Mouse (Mus musculus): ENCODE results near the gene Gm17374. TPM values are rescaled to one million over a fixed set of nuclear protein-coding genes. Genes with fewer than 3 reads are reported as not detected.

The Gm17374 gene
- not detected in 2 replicates for polyA plus RNA-seq (2021; fragmentation: Nextera tagmentation)
- long read RNA-seq, experiment 1: 0 reads
- long read RNA-seq, experiment 2, partial matches to known transcripts: 0 of 1 reads
- long read RNA-seq, experiment 2, other reads (novel, unspliced or antisense): 1 of 1 reads

DNA sequence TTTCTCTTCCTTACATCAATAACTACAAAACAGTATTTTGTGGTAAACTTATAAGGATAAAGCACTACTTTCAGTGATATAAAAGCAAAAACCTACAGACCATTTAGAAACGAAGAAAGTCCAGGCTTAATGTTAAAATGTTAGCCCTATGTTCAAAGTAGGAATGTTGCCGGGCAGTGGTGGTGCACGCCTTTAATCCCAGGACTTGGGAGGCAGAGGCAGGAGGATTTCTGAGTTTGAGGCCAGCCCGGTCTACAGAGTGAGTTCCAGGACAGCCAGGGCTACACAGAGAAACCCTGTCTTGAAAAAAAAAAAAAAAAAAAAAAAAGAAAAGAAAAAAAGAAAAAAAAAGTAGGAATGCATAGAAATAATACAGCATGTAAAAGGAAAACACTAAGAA, at the start of gene Gm17374:
Gm17374 (plus strand) TSS at position 301 of the 400 bp plus-strand sequence.

DNA sequence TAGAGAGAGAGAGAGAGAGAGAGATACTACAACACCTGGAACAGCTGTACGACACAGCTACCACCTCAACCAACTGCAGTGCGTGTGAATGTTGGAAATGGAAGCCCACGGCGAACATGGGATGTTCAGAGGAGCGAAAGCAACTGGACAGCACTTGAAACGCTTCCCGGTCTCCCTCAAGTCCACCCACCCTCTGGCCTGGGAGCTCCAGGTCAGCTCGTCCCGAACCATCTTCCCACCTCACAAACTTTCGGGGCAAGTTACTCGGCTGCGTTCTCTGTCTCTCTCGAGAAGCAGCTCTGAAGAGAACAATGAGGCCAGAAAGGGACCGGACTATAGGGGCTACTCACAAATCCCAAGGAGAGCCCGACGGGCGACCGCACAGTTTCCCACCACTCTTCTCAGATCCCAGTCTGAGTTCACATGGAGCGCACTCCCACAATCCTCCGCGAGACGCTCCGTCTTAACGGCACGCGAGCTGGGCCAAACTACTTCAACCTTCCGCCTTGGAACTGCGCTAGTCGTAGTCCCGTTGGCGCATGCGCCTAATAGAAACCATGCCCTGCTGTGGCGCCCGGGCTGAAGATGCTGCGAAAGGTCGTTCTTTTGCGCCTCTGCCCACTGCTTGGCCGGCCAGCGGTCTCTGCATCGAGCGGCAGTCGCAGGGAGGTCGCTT, 18.4 kb downstream of the Gm17374 start, which contains the start of the genes Esf1 and Ndufaf5:
Esf1 (minus strand) TSS at position 438 of the 676 bp plus-strand sequence.
Ndufaf5 (plus strand) TSS at position 523 of the 676 bp plus-strand sequence.

Other genes with a start within 250 kb of the Gm17374 start
- gene Tasp1, start 85.2 kb upstream of the Gm17374 start, polyA plus RNA-seq (2021; fragmentation: Nextera tagmentation): 30.5 and 32.5 TPM in 2 replicates
- gene Esf1, start 18.5 kb downstream of the Gm17374 start, polyA plus RNA-seq (2021; fragmentation: Nextera tagmentation): 10.2 and 10.6 TPM in 2 replicates
- 54.2 and 57.6 TPM in 2 replicates for gene Ndufaf5, start 18.6 kb downstream of the Gm17374 start, polyA plus RNA-seq (2021; fragmentation: Nextera tagmentation)
- gene Sel1l2, start 237.7 kb downstream of the Gm17374 start, polyA plus RNA-seq (2021; fragmentation: Nextera tagmentation): not detected in 2 replicates
- gene Macrod2, start 243.3 kb downstream of the Gm17374 start, polyA plus RNA-seq (2021; fragmentation: Nextera tagmentation): 17.3 and 19.8 TPM in 2 replicates